Mouse (Mus musculus) erythroblast, embryonic 14.5 days (primary cell): ENCODE data around the gene Ccdc70. TPM values are rescaled to one million over a fixed set of nuclear protein-coding genes. Genes with fewer than 3 reads are reported as not detected.

Experiments
- H3K27me3 ChIP-seq: 2 replicates; pipeline ENCODE4 v1.6.1; 2012; ENCODE audit warnings: inconsistent platforms; ENCODE audit not compliant: control insufficient read depth
- H3K36me3 ChIP-seq: 2 replicates; pipeline ENCODE4 v1.6.1; 2012; ENCODE audit warnings: mild to moderate bottlenecking, inconsistent platforms; ENCODE audit not compliant: control insufficient read depth
- H3K4me1 ChIP-seq: 2 replicates; pipeline ENCODE4 v1.6.1; 2012; ENCODE audit warnings: inconsistent platforms; ENCODE audit not compliant: control insufficient read depth
- H3K4me3 ChIP-seq: replicated peaks from 2 replicates; pipeline ENCODE3; 2012; ENCODE audit warnings: moderate library complexity, mild to moderate bottlenecking, inconsistent platforms
- H3K9me3 ChIP-seq: 2 replicates; pipeline ENCODE4 v1.6.1; 2012; ENCODE audit warnings: low read length, inconsistent platforms, mixed read lengths; ENCODE audit not compliant: control insufficient read depth
- GATA1 ChIP-seq: IDR thresholded peaks from 2 replicates; pipeline ENCODE4 v1.6.1; 2012; ENCODE audit warnings: low read length, inconsistent platforms, mixed read lengths
- TAL1 ChIP-seq: IDR thresholded peaks from 3 replicates; pipeline ENCODE4 v1.6.1; 2012; ENCODE audit warnings: low read length, inconsistent platforms, mixed read lengths
- polyA plus RNA-seq: library from polyadenylated mRNA; stranded (reverse); fragments of >175 nt; gene quantifications from 2 replicates; pipeline ENCODE4 v1.2.3, GENCODE M21; 2012

Ccdc70 gene
- polyA plus RNA-seq, 1 experiment: not detected

- Histone ChIP-seq H3K36me3 (peaks cover 94% of the 10 kb centered on the region), H3K27me3 (no peaks in the 10 kb centered on the region), H3K9me3 (no peaks in the 10 kb centered on the region)
These were observed 49.9 kb downstream of the Ccdc70 start for GRCm38 (mm10) chr8:22019498-22019897.

GRCm38 (mm10) chr8:22022244-22022643 lies 52.7 kb downstream of the Ccdc70 start:
- Histone ChIP-seq H3K4me3 (no peak overlapping the region), H3K9me3 (no peaks in the 10 kb centered on the region), H3K36me3 (peaks cover 94% of the 10 kb centered on the region), H3K4me1 (no peaks in the 10 kb centered on the region), H3K27me3 (no peaks in the 10 kb centered on the region)
- TF ChIP-seq TAL1: no peak
- no peak for TF ChIP-seq GATA1

More at GRCm38 (mm10) chr8:22019498-22019897, 49.9 kb downstream of the Ccdc70 start:
- H3K4me3 ChIP-seq: no peak overlapping the region
- TF ChIP-seq GATA1 (no peak), TAL1 (no peak)
- H3K4me1 ChIP-seq: no peaks in the 10 kb centered on the region

Other genes starting within 250 kb of the Ccdc70 start
- gene Defa24, start 235.3 kb upstream of the Ccdc70 start, polyA plus RNA-seq: not detected in 2 replicates
- not detected in 2 replicates for gene Defb50, start 146.2 kb upstream of the Ccdc70 start, polyA plus RNA-seq
- not detected in 2 replicates for gene Defb2, start 129.8 kb upstream of the Ccdc70 start, polyA plus RNA-seq
- not detected in 2 replicates for gene Defb10, start 110.9 kb upstream of the Ccdc70 start, polyA plus RNA-seq
- gene Defb9, start 84.4 kb upstream of the Ccdc70 start, polyA plus RNA-seq: not detected in 2 replicates
- gene Defb11, start 63.4 kb upstream of the Ccdc70 start, polyA plus RNA-seq: not detected in 2 replicates
- gene Defb15, start 37.1 kb upstream of the Ccdc70 start, polyA plus RNA-seq: not detected in 2 replicates
- not detected in 2 replicates for gene Defb35, start 31.4 kb upstream of the Ccdc70 start, polyA plus RNA-seq
- gene Defb13, start 23.0 kb upstream of the Ccdc70 start, polyA plus RNA-seq: not detected in 2 replicates
- not detected in 2 replicates for gene Fam90a1a, start 11.1 kb upstream of the Ccdc70 start, polyA plus RNA-seq
- 0.38 and 0.42 TPM in 2 replicates for gene Atp7b, start 90.5 kb downstream of the Ccdc70 start, polyA plus RNA-seq
- 0.01 TPM in 2 replicates for gene Alg11, start 90.9 kb downstream of the Ccdc70 start, polyA plus RNA-seq
- not detected in 2 replicates for gene Nek5, start 155.3 kb downstream of the Ccdc70 start, polyA plus RNA-seq
- gene Nek3, start 196.7 kb downstream of the Ccdc70 start, polyA plus RNA-seq: 0.05 and 0.11 TPM in 2 replicates
- 1.2 and 1.4 TPM in 2 replicates for gene Ckap2, start 216.0 kb downstream of the Ccdc70 start, polyA plus RNA-seq
- 0.13 and 0.15 TPM in 2 replicates for gene Vps36, start 223.0 kb downstream of the Ccdc70 start, polyA plus RNA-seq